Mouse (Mus musculus) neutrophil, adult 5-6 weeks (primary cell): ENCODE measurements at regions not wholly inside any gene's neighbourhood (a gene's known extent, or its start where the extent isn't known, plus 50 kb on each side); places are given as distances from the start of the nearest gene placed in this dataset.
A peak's percentile ranks its signal among the peaks of the same experiment; 100 is the strongest.

Experiments used
- ATAC-seq: fragments of 151-379, 151-347 bp; 2 replicates; pipeline ENCODE4 v1.8.0; 2017; ENCODE audit warnings: mild to moderate bottlenecking, moderate TSS enrichment; ENCODE audit not compliant: insufficient number of reproducible peaks, poor library complexity, low FRiP score, severe bottlenecking; ENCODE audit errors: extremely low read depth

GRCm38 (mm10) chr13:35209551-35209950, 182.7 kb upstream of the Eci2 start:
- ATAC-seq, result peak; percentile 48; the same call in 1 of the 2 replicates

DNA sequence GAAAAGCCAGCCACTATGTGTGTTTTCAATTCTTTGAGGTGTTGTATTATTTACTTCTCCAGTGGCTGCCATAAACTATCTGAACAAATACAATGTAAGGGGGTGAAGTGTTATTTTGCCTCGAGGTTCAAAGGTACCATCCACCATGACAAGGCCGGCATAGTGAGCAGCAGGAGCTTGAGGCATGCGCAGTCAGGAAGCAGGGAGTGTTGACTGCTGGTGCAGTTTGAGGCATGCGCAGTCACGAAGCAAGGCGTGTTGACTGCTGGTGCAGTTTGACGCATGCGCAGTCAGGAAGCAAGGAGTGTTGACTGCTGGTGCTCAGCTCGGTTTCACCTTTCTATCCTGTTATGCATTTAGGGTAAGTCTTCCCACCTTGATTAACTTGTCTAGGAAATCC, 184.9 kb upstream of the Eci2 start:
- no peak for ATAC-seq

DNA sequence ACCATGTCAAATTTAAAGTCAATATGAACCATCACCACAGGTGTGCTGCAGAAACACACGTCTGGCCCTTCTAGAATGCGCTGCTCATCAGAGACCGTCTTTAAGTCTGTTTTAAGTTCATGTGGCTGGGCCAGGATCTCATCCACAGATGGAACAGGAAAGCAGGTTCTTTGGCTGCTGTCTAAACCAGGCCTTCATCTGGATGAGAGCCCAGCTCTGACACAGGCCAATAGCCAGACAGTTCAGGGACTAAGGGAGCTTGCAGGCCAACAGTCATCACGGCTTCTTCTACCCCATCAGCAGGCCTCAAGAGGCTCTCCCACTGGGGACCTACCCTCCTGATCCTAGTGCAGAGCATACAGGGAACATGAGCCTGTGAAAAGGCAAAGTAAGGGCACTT, 185.4 kb upstream of the Eci2 start:
- no peak for ATAC-seq

DNA sequence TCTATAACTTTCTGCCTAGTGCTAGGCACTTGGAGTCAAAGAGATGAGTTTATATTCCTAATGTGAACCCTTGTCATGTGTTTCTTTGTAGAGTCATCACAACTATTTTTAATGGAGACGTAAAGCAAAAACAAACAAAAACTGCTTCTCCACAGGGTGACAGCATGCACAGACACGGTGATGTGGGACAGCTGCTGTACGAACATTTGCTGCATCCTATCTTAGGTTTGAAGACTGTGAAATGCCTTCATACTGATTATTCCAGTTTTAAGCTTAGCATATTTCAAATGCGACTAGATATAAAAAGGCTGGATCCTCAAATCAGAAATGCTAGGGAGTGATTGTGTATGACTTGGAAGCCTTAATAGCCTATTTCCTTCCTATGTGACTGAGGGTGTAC, 187.3 kb upstream of the Eci2 start:
- no peak for ATAC-seq

DNA sequence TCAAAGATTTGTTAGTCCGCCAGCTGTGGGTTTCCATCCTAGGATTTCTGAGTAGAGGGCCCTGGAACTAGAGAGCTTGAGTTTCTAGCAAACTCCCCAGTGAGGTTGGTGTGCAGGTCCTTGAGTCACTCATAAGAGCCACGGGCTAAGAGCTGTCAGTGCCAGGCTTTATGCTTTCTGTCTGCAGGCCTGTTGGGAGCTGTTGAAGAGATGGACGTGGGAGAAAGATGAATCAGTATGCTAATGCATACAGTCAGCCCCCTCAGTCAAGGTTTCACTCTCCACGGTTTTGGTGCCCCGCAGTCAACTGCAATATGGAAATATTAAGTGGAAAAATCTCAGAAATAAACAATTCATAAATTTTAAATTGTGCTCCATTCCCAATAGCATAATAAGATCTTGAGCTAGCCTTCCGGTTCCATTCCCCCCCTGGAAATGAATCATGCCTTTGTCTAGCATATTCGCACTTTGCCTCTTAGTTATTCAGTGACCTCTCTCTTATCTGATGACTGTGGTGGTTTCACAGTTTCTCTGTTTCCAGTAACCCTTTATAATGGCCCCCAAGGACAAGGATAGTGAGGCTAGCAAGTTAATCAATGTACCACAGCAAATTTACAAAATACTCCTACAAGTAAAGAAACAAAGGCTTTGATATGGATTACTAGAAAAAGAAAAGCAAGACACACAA, 199.4 kb upstream of the Eci2 start:
- ATAC-seq, result no peak

DNA sequence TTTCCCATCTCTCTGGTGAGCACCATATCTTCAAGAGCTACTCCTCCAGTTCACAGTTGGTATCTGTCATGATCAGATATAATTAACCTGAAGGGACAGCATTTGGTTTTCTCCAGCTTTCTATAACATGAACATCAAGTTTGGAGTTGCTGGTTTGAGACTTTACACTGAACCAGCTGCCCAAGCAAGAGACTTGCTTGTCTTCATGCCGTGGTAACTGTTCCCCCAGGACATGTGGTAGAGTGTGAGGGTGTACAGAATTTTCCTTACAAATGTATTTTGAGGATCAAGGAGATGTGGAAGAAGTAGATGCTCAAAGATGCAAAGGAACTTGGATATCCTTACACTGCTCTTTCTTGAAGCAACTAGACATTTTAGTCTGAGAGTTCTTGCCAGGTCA, 200.0 kb upstream of the Eci2 start:
- no peak for ATAC-seq

- no peak for ATAC-seq
These were observed 202.7 kb upstream of the Eci2 start for GRCm38 (mm10) chr13:35229601-35230000.

DNA sequence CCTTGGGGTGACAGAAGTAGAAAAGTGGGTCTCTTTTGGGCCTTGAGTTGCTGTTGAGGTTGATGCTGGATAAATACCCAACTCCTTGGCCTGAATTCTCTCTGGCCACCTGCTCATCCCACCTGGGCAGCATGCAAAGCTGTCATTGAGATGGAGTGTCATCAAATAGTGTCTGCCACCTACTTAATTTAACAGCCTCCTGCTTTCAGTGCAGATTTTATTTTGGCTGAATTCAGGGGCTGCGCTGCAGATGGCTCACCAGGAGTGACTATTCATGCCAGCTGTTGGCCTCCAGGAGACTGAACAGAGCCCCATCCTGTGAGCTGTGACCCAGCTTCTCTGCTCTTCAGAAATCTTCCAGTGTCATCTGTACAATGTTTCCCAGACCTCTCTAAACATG, 206.7 kb upstream of the Eci2 start:
- no peak for ATAC-seq

GRCm38 (mm10) chr13:35241443-35241842, 214.5 kb upstream of the Eci2 start:
- ATAC-seq, result no peak

GRCm38 (mm10) chr13:35243946-35244345, 217.1 kb upstream of the Eci2 start:
- no peak for ATAC-seq

DNA sequence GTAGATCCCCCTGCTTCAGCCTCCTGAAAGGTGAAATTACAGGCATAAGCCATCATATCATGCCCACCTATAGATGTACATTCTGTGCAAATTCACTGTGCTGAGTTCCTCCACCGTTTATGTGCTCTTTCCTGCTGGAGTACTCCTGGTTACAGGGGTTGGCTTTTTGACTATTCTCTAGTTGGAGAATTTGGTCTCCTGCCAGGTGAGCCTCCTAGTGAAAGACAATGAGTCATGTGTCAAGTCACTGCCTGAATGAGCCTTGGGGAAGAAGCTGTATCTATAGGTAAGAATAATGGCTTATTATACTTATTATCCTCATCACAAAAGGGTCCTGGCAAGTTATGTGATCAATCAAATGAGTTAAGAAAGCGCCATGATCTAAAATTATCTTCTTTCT, 230.5 kb upstream of the Eci2 start:
- no peak for ATAC-seq

DNA sequence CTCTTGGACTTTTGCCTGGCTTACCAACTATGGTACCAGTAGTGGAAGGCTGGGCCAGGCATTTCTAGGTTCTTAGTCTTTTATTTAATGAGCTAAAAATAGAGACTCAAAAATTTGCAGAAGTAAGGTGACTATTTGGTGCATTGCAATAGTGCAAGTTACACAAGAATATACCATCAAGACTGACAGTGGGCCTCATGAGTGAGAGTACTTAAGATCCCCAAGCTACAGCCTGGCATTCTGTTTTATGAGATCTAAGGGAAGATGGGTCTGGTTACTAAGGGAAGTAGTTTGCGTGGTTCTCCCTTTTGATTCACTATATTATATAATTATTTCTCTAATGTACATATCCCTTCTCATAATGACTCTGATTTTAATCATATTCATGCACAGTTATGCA, 231.8 kb upstream of the Eci2 start:
- no peak for ATAC-seq

- ATAC-seq, result no peak
These were observed 257.1 kb upstream of the Eci2 start for GRCm38 (mm10) chr13:35283959-35284358.

DNA sequence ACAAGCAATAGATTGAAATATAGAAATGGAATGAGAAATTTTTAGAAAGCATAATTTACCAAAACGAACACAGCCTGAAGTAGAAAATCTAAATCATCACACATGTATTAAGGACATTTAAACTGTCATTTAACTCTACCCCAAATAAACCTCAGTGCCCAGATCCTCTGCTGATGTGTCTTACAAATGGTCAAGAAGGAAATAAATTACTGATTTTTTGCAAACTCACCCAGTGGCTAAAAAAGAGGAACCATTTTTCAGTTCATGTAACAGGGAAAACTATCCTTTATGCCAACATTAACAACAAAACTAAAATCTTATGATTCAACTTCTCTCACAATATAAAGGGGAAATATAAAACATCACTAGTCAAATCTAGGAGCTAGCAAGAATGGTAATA, 275.2 kb upstream of the Eci2 start:
- no peak for ATAC-seq

GRCm38 (mm10) chr13:35316772-35317171, 289.9 kb upstream of the Eci2 start:
- ATAC-seq, result no peak

DNA sequence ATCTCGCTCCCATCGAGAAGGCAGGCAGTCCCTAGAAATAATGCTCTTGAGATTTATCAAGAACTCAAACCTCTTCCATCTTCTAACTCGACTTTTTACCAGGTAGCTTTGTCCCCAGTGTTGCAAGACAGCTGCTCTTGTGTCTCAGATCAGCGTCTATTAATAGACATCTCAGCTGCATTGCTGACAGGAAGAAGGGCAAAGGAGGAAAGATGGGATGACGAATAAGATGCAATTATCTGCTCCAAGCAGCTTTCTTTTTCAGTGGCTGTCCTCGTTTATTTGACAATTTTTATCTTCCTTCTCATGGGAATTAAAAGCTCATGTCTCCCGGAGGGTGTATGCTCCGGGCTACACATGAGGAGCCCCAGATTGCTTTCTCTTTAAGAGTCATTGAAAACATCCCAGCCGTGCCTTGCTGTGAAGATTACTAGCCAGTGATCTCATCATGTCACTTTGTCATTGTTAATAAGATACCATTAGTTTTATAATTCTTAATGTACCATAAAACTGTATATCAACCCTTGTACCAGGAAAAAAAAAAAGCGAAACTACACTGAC, 299.9 kb upstream of the Eci2 start:
- no peak for ATAC-seq

DNA sequence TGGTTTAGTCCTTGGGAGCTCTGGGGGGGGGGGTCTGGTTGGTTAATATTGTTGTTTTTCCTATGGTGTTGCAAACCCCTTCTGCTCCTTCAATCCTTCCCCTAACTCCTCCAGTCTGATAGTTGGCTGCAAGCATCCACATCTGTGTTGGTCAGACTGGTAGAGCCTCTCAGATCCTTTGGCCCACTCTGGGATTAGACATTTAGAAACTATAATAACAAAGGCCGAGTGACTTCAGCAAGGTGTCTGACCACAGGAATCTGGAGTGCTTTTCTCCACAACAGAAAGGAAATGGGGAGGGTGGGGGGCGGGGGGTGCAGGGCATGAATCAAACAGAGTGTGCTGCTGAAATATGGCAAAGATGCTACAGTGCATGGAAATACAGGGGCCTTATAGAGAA, 301.4 kb upstream of the Eci2 start:
- ATAC-seq, result no peak

DNA sequence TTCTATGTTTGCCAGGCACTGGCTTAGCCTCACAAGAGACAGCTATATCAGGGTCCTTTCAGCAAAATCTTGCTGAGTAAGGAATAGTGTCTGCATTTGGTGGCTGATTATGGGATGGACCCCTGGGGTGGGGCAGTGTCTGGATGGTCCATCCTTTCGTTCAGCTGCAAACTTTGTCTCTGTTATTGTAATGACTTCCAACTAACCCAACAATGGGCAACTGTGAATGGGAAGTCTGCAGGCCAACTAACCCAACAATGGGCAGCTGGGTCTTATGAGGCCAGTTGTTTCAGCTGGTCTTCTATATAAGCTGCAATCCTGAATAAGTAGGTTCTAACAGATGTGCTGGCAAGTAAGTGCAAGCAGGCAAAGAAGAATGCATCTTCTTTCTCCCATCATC, 304.0 kb upstream of the Eci2 start:
- no peak for ATAC-seq

GRCm38 (mm10) chr13:35345507-35346129, 314.0 kb upstream of the Cdyl start:
- no peak for ATAC-seq

GRCm38 (mm10) chr13:35348283-35348682, 311.4 kb upstream of the Cdyl start:
- ATAC-seq, result no peak

- ATAC-seq, result no peak
These were observed 300.3 kb upstream of the Cdyl start for GRCm38 (mm10) chr13:35359345-35359744.
